Mouse (Mus musculus): ENCODE data around the gene Ada. TPM values are rescaled to one million over a fixed set of nuclear protein-coding genes. Genes with fewer than 3 reads are reported as not detected.

The Ada gene
- 1 to 10 TPM; 1.5 to 1.6 TPM for total RNA-seq (2021)
- long read RNA-seq, experiment 1, result 0 reads
- long read RNA-seq, experiment 2, partial matches to known transcripts, result 0 of 1 reads
- long read RNA-seq, experiment 2, other reads (novel, unspliced or antisense), result 0 of 1 reads

DNA sequence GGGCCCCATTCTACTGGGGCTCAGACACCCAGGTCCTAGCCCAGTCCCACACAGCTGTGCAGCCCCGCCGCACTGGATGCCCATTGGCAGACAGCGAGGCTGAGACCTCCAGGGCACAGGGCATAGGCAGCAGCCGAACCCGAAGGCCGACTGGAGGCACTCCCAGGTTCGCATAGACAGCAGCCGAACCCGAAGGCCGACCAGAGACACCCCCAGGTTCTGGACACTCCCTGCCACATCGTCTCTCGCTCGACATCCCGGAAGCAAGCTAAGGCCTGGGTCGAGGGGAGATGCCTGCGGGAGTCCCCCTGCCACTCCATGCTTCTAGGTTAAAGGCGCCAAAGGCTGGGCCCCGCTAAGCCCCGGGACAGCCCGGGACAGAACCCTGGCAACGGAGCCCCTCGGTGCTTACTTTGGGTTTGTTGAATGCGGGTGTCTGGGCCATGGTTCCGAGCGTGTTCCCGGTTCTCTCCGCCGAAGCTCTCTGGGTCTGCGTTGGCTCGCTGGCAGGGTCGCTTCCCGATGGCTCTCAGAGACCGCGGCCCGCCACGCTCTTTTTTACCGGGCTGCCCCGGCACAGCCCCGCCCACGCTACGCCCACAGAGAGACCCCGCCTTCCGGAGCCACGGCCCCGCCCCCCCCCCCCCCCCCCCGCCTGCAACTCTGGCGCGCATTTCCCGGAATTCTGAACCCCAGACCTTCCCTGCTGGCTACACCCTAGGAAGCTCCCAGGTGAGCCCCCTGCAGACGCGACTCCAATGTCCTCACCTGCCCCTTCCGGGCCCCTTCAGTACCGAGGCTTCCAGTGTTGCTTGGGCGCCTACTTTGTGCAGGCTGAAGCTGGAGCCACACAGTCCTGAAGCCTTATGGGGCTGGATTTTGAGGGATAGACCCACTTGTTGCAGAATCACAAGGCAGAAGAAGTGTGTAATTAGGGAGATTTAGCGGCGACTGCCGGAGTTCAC, at the start of gene Ada:
Gene Ada, minus strand, starts transcription at position 593 of the 965 bp plus-strand sequence.
- DNase-seq (ENCODE audit: low spot score in 2 of 2), result no peak

DNA sequence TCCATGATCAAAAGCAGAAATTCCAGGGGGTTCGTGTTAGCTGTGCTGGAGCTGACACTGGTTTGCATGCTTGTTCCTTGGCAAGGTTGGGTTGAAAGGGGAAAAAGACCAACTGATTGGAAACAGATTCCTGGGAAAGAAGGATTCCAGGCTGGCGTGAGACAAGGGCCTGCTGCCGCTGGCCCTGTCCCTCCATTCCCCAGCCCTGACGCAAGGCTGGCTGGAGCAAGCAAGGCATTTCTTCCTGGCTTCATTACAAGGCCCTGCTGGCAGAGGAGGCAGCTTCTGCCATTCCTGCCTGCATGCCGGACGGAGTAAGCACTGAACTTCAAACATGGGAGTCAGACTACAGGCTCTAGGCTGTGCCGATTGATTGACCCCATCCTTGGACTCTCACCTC, 48.4 kb upstream of the Ada start:
- DNase-seq (ENCODE audit: low spot score in 2 of 2), result no peak

DNA sequence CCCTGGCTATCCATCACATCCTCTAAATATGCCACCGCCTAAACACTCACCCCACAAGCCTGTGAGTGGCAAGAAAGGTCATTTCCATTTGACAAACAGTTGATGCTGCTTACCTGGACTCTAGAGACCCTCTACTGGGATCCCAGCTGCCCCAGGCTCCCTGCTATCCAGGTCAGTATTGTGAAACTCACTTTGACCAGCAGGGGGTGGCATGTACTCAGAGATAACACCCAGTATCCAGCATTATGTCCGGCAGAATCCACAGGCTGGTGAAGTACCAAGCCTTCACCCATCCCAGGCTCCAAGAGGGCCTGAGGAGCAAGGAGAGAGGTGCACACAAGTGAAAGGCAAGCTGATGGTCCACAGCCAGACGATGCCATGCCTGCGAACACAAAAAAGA, 38.4 kb upstream of the Ada start:
- DNase-seq (ENCODE audit: low spot score in 2 of 2), result peak; percentile 74 to 83

DNA sequence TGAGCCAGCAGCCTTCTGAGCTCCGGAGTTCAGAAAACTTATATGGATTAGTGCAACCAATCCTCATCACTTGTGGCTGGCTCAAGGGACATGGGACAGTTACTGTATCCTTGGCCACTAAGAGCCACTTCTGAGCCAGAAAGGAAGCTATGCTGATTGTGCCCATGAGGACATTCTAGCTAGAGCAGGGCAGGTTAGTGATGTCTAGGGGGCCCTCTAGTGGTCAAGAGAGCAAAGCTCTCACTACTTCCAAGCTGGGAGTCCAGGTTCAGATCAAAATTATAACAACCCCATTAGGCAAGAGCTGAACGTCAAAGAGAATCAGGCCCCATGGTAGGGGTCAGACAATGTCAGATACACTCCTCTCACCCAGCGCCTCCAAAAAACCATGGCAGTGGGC, 37.7 kb upstream of the Ada start:
- peak in 1 of 2 experiments; percentile 52 for DNase-seq (ENCODE audit: low spot score in 2 of 2)

DNA sequence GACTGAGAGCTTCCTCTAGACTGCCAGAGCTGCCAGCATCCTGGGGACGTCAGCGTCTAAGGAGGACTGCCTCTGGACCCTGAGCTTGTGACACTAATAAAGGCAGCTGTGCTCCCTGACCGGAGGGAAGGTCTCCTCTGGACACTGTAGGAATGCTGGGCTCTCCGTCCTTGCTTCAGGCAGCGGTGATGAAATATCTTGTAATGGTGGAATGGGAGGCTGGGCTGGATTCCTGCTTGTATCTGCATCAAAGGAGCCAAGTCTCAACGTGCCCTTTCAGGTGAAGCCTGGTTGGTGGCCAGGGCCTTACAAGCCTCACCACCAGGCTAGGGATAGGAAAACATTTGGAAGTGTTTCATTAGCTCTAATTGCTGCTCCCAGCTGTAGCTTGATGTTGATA, 37.0 kb upstream of the Ada start:
- no peak for DNase-seq (ENCODE audit: low spot score in 2 of 2)

DNA sequence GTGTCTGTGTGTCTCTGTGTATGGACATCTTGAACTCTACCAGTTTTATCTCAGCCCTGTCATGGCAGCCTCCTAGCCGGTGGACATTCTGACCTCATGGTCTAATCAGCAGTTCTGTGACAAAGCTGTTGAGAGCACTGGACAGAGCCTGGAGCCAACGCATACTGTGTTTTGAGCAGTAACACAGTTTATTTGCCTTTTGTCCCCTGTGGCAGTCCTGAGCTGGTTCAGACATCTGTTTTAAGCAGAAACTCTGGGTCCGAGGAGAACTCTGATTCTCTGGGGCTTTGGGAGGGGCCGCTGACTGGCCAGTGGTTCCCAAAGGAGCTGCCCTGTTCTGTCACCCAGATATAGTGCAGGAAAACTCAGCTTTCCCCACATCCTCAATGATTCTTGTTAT, 33.9 kb upstream of the Ada start:
- no peak for DNase-seq (ENCODE audit: low spot score in 2 of 2)

- no peak for DNase-seq (ENCODE audit: low spot score in 2 of 2)
These were observed 33.3 kb upstream of the Ada start for GRCm38 (mm10) chr2:163783368-163783767.

GRCm38 (mm10) chr2:163778896-163779295, 28.9 kb upstream of the Ada start:
- no peak for DNase-seq (ENCODE audit: low spot score in 2 of 2)

GRCm38 (mm10) chr2:163777061-163777460, 27.0 kb upstream of the Ada start:
- DNase-seq (ENCODE audit: low spot score in 2 of 2), result no peak

GRCm38 (mm10) chr2:163776661-163777060, 26.6 kb upstream of the Ada start:
- no peak for DNase-seq (ENCODE audit: low spot score in 2 of 2)

DNA sequence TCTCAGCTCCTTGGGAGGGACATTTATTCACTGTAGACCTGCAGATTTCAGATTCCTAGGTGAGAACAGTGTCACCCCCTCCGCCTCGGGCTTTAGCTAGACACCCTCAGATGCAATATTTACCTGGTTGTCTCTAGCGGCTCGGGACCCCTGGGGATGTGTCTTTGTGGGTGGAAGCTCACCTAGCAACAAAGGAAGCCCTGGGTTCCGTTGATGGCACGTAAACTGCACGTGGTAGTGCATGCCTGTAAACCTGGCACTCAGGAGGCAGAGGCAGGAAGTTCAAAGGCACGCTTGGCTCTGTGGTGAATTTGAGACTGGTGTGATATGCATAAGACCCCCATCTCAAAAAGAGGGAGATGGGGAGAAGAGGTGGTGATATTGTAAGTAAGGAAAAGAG, 20.7 kb upstream of the Ada start:
- no peak for DNase-seq (ENCODE audit: low spot score in 2 of 2)

- no peak for DNase-seq (ENCODE audit: low spot score in 2 of 2)
These were observed 16.9 kb upstream of the Ada start for GRCm38 (mm10) chr2:163766890-163767289.

DNA sequence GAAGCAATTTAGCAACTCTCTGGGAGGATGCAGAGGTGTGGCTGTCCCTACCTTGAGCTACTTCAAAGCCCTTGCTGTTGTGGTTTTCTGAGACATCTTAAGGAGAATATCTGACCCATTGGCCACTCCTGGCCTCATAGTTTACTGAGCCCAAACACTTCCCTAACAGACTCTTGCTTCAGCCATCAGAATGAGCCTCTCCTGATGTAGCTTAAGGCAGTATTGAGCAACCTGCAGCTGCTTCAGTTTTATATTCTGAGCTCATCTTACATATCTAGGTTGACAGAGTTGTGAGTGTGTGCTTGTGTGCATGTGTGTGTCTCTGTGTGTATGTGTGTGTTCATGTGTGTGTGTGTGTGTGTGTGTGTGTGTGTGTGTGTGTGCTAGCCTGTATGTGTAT, 16.2 kb upstream of the Ada start:
- no peak for DNase-seq (ENCODE audit: low spot score in 2 of 2)

- DNase-seq (ENCODE audit: low spot score in 2 of 2), result peak in 1 of 2 experiments; percentile 15
These were observed 11.4 kb upstream of the Ada start for GRCm38 (mm10) chr2:163761402-163761801.

DNA sequence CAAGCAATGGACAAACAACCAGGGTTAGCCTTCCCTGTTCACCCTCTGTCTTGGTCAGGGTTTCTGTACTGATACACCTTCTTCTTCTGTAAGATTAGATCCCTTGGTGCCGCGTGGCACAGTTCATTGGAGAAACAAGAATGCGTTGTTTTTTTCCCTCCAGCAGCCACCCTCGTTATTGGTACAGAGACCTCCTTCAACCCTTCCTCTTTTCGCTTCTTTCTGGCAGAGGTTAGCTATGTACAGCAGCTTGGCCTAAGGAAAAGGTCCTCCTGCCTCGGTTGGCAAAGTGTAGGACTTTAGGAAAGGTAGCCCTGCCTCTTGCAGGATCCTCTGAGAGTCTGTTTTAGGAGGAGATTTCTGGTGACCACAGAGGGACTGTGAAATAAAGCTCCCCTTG, 10.6 kb upstream of the Ada start:
- DNase-seq (ENCODE audit: low spot score in 2 of 2), result no peak

GRCm38 (mm10) chr2:163758146-163758545, 8.1 kb upstream of the Ada start:
- DNase-seq (ENCODE audit: low spot score in 2 of 2), result no peak

DNA sequence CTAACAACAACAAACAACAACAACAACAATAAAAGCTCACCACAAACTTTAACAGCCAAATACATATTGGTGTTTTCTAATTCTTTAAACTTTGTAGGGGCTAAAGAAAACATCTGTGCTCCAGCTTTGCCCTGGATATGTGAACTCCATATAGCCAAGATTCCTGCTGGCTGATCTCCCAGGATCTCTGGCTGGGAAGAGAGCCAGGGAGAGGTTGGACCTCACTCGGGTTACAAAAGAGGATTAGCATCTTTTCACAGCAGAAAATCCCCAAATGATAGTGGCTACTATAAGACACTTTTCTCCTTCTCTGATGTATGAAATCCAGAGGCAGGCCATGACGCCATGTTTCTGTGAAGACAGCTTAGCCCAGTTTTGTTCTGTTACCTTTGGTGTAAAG, 6.7 kb upstream of the Ada start:
- no peak for DNase-seq (ENCODE audit: low spot score in 2 of 2)

GRCm38 (mm10) chr2:163754228-163754627, 4.2 kb upstream of the Ada start:
- DNase-seq (ENCODE audit: low spot score in 2 of 2), result no peak

DNA sequence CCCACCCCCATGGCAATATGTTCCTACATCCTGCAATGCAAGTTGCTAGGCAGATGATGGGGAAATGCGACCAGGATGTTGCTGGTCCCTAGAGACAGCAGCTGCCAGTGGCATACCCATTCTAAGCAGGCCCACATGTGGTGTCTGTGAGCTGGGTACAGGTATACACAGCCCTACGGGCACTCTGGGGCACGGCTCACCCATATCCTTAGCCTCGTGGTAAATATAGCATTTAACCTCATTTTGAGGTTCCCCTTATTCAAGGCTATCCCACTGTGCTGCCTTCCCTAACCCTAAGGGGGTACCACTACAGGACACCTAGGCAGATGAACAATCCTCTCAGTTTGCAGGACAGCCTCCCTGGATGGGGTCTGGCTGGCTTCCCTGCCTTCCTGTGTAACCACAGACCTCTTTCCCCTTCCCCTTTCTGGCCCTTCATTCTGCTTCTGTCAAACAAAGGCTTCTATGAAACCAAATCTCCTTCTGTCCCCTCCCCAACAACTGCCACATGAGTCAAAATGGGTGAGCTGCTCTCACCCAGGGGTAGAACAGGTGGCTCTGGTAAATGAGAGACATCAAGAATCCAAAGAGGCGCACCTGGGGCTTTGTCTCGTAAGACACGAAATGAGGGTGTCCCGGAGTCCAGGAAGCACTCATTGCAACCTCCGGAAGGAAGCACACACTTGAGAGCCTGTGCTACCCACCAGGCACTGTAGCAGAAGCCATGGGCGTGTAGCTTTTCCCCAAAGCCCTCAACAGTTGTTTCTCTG, 5.1 kb downstream of the Ada start:
- no peak for DNase-seq (ENCODE audit: low spot score in 2 of 2)

GRCm38 (mm10) chr2:163743357-163743756, 6.7 kb downstream of the Ada start:
- DNase-seq (ENCODE audit: low spot score in 2 of 2), result no peak

DNA sequence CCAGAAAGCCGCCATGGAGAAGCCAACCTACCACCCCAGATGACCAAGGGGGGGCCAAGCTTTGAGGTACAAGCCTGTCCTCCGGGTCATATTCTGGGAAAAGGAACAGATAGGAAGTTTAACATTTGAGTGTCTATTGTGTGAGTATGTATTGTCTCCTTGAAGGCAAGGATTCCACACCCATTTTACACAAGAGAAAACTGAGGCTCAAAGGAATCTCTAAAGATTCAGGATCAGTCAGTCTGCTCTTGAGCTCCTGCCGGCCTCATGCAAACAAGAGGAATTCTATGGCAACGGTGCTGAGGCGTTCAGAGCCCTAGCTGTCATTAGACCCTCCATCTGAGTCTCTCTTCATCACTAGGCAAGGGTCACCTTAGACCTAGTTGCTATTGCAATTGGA, 7.4 kb downstream of the Ada start:
- DNase-seq (ENCODE audit: low spot score in 2 of 2), result no peak

DNA sequence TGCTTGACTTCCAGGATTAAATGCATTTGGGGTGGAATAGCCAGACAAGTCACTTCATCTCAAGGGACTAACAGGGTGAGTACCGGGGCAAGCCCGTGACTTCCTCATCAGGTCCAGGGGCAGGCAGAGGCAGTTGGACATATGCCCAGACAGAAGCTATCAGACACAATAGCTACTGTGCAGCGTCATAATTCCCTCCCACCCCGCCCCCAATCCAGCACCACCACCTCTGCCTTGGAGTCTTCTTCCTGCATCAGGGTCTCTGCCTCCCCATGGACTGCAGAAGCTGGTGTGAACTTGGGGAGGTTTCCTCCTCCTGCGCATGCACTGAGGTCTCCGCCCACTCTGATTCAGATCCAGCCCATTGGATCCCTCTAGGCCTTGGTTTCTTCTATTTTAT, 14.1 kb downstream of the Ada start:
- no peak for DNase-seq (ENCODE audit: low spot score in 2 of 2)

Measured in layer of hippocampus, postnatal 14 days (tissue).